Mouse (Mus musculus) MEL (cell line): ENCODE results near the gene Aff4. TPM values are rescaled to one million over a fixed set of nuclear protein-coding genes. Genes with fewer than 3 reads are reported as not detected.

Experiments used
- DNase-seq: peaks from one replicate; pipeline ENCODE4 v3.0.0; 2011; ENCODE audit warnings: low read depth, low spot score
- H3K27ac ChIP-seq: 2 replicates; pipeline ENCODE4 v1.5.1; 2012; ENCODE audit warnings: low read depth, mild to moderate bottlenecking, control low read depth, low read length, moderate library complexity; ENCODE audit not compliant: control insufficient read depth
- H3K27me3 ChIP-seq, 2 experiments: fragments of 150-350 bp in 1 of 2; sonication (generic) in 1 of 2; 2 replicates each; pipeline ENCODE4 v1.6.1; 2012; ENCODE audit warnings: low read length in 2 of 2, mild to moderate bottlenecking in 2 of 2, improper control_type of control experiment in 1 of 2, moderate library complexity in 1 of 2; ENCODE audit not compliant: insufficient read depth in 2 of 2, control insufficient read depth in 1 of 2
- H3K36me3 ChIP-seq, 2 experiments: 2 replicates each; pipeline ENCODE4 v1.6.1; 2012 to 2014; ENCODE audit warnings: low read length in 2 of 2, improper control_type of control experiment in 1 of 2, inconsistent platforms in 1 of 2, mild to moderate bottlenecking in 1 of 2; ENCODE audit not compliant: insufficient read depth in 2 of 2, control insufficient read depth in 1 of 2
- H3K4me1 ChIP-seq, 2 experiments: fragments of 150-350 bp in 1 of 2; sonication (generic) in 1 of 2; 2 replicates each; pipeline ENCODE4 v1.6.1; 2012; ENCODE audit warnings: low read length in 2 of 2, improper control_type of control experiment in 1 of 2, mild to moderate bottlenecking in 1 of 2; ENCODE audit not compliant: insufficient read depth in 2 of 2, control insufficient read depth in 1 of 2
- H3K4me3 ChIP-seq, 2 experiments: fragments of 150-350 bp in 1 of 2; sonication (generic) in 1 of 2; 2 replicates each; pipeline ENCODE4 v1.5.1; 2012; ENCODE audit warnings: low read depth in 2 of 2, low read length in 2 of 2, mild to moderate bottlenecking in 2 of 2, moderate library complexity in 2 of 2, control low read depth in 1 of 2, improper control_type of control experiment in 1 of 2; ENCODE audit not compliant: control insufficient read depth in 1 of 2, insufficient read depth in 1 of 2
- H3K79me2 ChIP-seq: 2 replicates; pipeline ENCODE4 v1.6.1; 2012; ENCODE audit warnings: mild to moderate bottlenecking, low read length, moderate library complexity; ENCODE audit not compliant: control insufficient read depth, poor library complexity, insufficient read depth
- H3K9ac ChIP-seq: 2 replicates; pipeline ENCODE4 v1.6.1; 2012; ENCODE audit warnings: low read depth, mild to moderate bottlenecking, control low read depth, low read length, moderate library complexity; ENCODE audit not compliant: control insufficient read depth, poor library complexity, severe bottlenecking
- H3K9me3 ChIP-seq: fragments of 150-350 bp; sonication (generic); replicated peaks from 2 replicates; pipeline ENCODE4 v1.6.1; 2012; ENCODE audit warnings: mild to moderate bottlenecking, low read length, improper control_type of control experiment, moderate library complexity; ENCODE audit not compliant: insufficient read depth
- BHLHE40 ChIP-seq: IDR thresholded peaks from 2 replicates; pipeline ENCODE4 v1.6.1; 2012; ENCODE audit warnings: low read depth, mild to moderate bottlenecking, inconsistent platforms, low read length, improper control_type of control experiment, borderline replicate concordance
- CHD1 ChIP-seq: IDR thresholded peaks from 2 replicates; pipeline ENCODE4 v1.6.1; 2012; ENCODE audit warnings: low read depth, mild to moderate bottlenecking, inconsistent platforms, low read length, improper control_type of control experiment
- CTCF ChIP-seq, 3 experiments: IDR thresholded peaks in 2 of 3; conservative IDR thresholded peaks in 1 of 3; 2 replicates each; pipeline ENCODE4 v1.5.1; 2011 to 2012; ENCODE audit warnings: low read length in 3 of 3, low read depth in 2 of 3, mild to moderate bottlenecking in 2 of 3, improper control_type of control experiment in 1 of 3, inconsistent platforms in 1 of 3, mixed read lengths in 1 of 3, moderate library complexity in 1 of 3; ENCODE audit not compliant: control insufficient read depth in 1 of 3, insufficient read depth in 1 of 3, poor library complexity in 1 of 3, severe bottlenecking in 1 of 3
- E2F4 ChIP-seq: IDR thresholded peaks from 2 replicates; pipeline ENCODE4 v1.6.1; 2011; ENCODE audit warnings: low read depth, low read length, improper control_type of control experiment, borderline replicate concordance
- ETS1 ChIP-seq: IDR thresholded peaks from 2 replicates; pipeline ENCODE4 v1.6.1; 2012; ENCODE audit warnings: low read depth, mild to moderate bottlenecking, inconsistent platforms, low read length, improper control_type of control experiment, moderate library complexity
- HCFC1 ChIP-seq: IDR thresholded peaks from 2 replicates; pipeline ENCODE4 v1.6.1; 2012; ENCODE audit warnings: low read depth, mild to moderate bottlenecking, inconsistent platforms, low read length, improper control_type of control experiment, moderate library complexity
- KAT2A ChIP-seq: conservative IDR thresholded peaks from 2 replicates; pipeline ENCODE4 v1.6.1; 2012; ENCODE audit warnings: low read depth, low read length, improper control_type of control experiment, inconsistent platforms
- MAX ChIP-seq: IDR thresholded peaks from 2 replicates; pipeline ENCODE4 v1.6.1; 2011; ENCODE audit warnings: low read length, improper control_type of control experiment
- MAZ ChIP-seq: IDR thresholded peaks from 2 replicates; pipeline ENCODE4 v1.6.1; 2012; ENCODE audit warnings: low read depth, mild to moderate bottlenecking, inconsistent platforms, low read length, improper control_type of control experiment
- MEF2A ChIP-seq: IDR thresholded peaks from 2 replicates; pipeline ENCODE4 v1.6.1; 2014; ENCODE audit warnings: low read depth, mild to moderate bottlenecking, inconsistent platforms, low read length, improper control_type of control experiment; ENCODE audit not compliant: poor library complexity, insufficient replicate concordance, severe bottlenecking; ENCODE audit errors: extremely low read depth
- MXI1 ChIP-seq: IDR thresholded peaks from 2 replicates; pipeline ENCODE4 v1.6.1; 2011; ENCODE audit warnings: mild to moderate bottlenecking, low read depth, low read length, improper control_type of control experiment
- MYB ChIP-seq: IDR thresholded peaks from 2 replicates; pipeline ENCODE4 v1.6.1; 2011; ENCODE audit warnings: mild to moderate bottlenecking, low read depth, low read length, improper control_type of control experiment
- NELFE ChIP-seq: IDR thresholded peaks from 2 replicates; pipeline ENCODE4 v1.6.1; 2011; ENCODE audit warnings: low read depth, low read length, improper control_type of control experiment
- NRF1 ChIP-seq: IDR thresholded peaks from 2 replicates; pipeline ENCODE4 v1.6.1; 2014; ENCODE audit warnings: low read depth, mild to moderate bottlenecking, inconsistent platforms, low read length, improper control_type of control experiment, moderate library complexity; ENCODE audit not compliant: poor library complexity, insufficient read depth, severe bottlenecking
- POLR2A ChIP-seq, 2 experiments: IDR thresholded peaks; 2 replicates each; pipeline ENCODE4 v1.6.1; 2011 to 2012; ENCODE audit warnings: low read length in 2 of 2, mild to moderate bottlenecking in 2 of 2, control low read depth in 1 of 2, improper control_type of control experiment in 1 of 2, low read depth in 1 of 2, moderate library complexity in 1 of 2; ENCODE audit not compliant: control insufficient read depth in 1 of 2, insufficient read depth in 1 of 2, poor library complexity in 1 of 2
- POLR2AphosphoS2 ChIP-seq: IDR thresholded peaks from 2 replicates; pipeline ENCODE4 v1.6.1; 2011; ENCODE audit warnings: low read length, improper control_type of control experiment
- RAD21 ChIP-seq: IDR thresholded peaks from 2 replicates; pipeline ENCODE4 v1.6.1; 2011; ENCODE audit warnings: mild to moderate bottlenecking, low read depth, low read length, improper control_type of control experiment
- RCOR1 ChIP-seq: IDR thresholded peaks from 2 replicates; pipeline ENCODE4 v1.6.1; 2012; ENCODE audit warnings: low read depth, mild to moderate bottlenecking, inconsistent platforms, low read length, improper control_type of control experiment
- SIN3A ChIP-seq: IDR thresholded peaks from 2 replicates; pipeline ENCODE4 v1.6.1; 2012; ENCODE audit warnings: low read length, improper control_type of control experiment, inconsistent platforms
- SMC3 ChIP-seq: IDR thresholded peaks from 2 replicates; pipeline ENCODE4 v1.6.1; 2011; ENCODE audit warnings: low read depth, low read length, improper control_type of control experiment
- TAL1 ChIP-seq: IDR thresholded peaks from 2 replicates; pipeline ENCODE4 v1.6.1; 2012; ENCODE audit warnings: mild to moderate bottlenecking, inconsistent platforms, low read length, moderate library complexity, mixed read lengths
- TCF12 ChIP-seq: IDR thresholded peaks from 2 replicates; pipeline ENCODE4 v1.6.1; 2014; ENCODE audit warnings: low read depth, mild to moderate bottlenecking, inconsistent platforms, low read length, improper control_type of control experiment, moderate library complexity
- UBTF ChIP-seq: IDR thresholded peaks from 2 replicates; pipeline ENCODE4 v1.6.1; 2012; ENCODE audit warnings: low read depth, mild to moderate bottlenecking, inconsistent platforms, low read length, improper control_type of control experiment, moderate library complexity, borderline replicate concordance; ENCODE audit not compliant: insufficient read depth
- USF1 ChIP-seq: IDR thresholded peaks from 2 replicates; pipeline ENCODE4 v1.6.1; 2014; ENCODE audit warnings: low read depth, mild to moderate bottlenecking, inconsistent platforms, low read length, improper control_type of control experiment, moderate library complexity
- USF2 ChIP-seq, 2 experiments: IDR thresholded peaks; 2 replicates each; pipeline ENCODE4 v1.6.1; 2011 to 2012; ENCODE audit warnings: improper control_type of control experiment in 2 of 2, low read length in 2 of 2, borderline replicate concordance in 1 of 2, inconsistent platforms in 1 of 2, low read depth in 1 of 2, mild to moderate bottlenecking in 1 of 2; ENCODE audit not compliant: insufficient read depth in 1 of 2
- ZMIZ1 ChIP-seq: IDR thresholded peaks from 2 replicates; pipeline ENCODE4 v1.6.1; 2012; ENCODE audit warnings: low read depth, mild to moderate bottlenecking, inconsistent platforms, low read length, improper control_type of control experiment, moderate library complexity
- polyA plus RNA-seq, 2 experiments: library from polyadenylated mRNA; stranded (reverse) in 1 of 2; unstranded in 1 of 2; fragments of >175 nt in 1 of 2; fragments of >200 nt in 1 of 2; gene quantifications; 2 replicates each; pipeline versions ENCODE4 v1.2.1 to v1.2.4; 2012; ENCODE audit warnings: low replicate concordance in 2 of 2, low read depth in 1 of 2; ENCODE audit not compliant: insufficient read length in 2 of 2, insufficient read depth in 1 of 2, missing spikeins in 1 of 2
- total RNA-seq: library from RNA; depleted of rRNA; stranded (reverse); fragments of 300-350 nt; gene quantifications from 2 replicates; pipeline ENCODE4 v1.2.3, GENCODE M21; 2012; rRNA removed

Aff4 gene
- total RNA-seq: 29.0 and 37.7 TPM in 2 replicates
- 100 to 1,000 TPM in 1 of 2 experiments, 10 to 100 TPM in 1; 47.7 to 268 TPM for polyA plus RNA-seq

GRCm38 (mm10) chr11:53350291-53351223, at the start of gene Aff4:
TSS of gene Aff4 (plus strand) at chr11:53350833.
- no peaks in the 10 kb centered on the region for H3K9me3 ChIP-seq
- DNase-seq: peak; percentile 92
- peak within 1 kb of the TSS; percentile 100 for H3K9ac ChIP-seq
- H3K4me1 ChIP-seq: peaks cover 21 to 25% of the 10 kb centered on the region in 2 experiments
- H3K79me2 ChIP-seq: peaks cover 31% of the 10 kb centered on the region
- H3K4me3 ChIP-seq: peak within 1 kb of the TSS; percentile 88 to 98
- TF ChIP-seq ZMIZ1 (peak; percentile 67), RCOR1 (no peak), NRF1 (peak; percentile 56), E2F4 (no peak), RAD21 (no peak), POLR2AphosphoS2 (peak; percentile 44; the same call in 1 of the 2 replicates), ETS1 (peak; percentile 25), TCF12 (peak; percentile 47; the same call in 1 of the 2 replicates), USF1 (peak; percentile 97), MXI1 (peak; percentile 94), TAL1 (no peak), SIN3A (peak; percentile 78), MAX (peak; percentile 97), POLR2A (IDR thresholded peaks at IDR 0.05; ENCODE audit: control insufficient read depth in 1 of 2, insufficient read depth in 1 of 2, low read depth in 1 of 2, low read length in 2 of 2, poor library complexity in 1 of 2) (peak; percentile 67 to 88; a peak in 3 of 4 replicates), BHLHE40 (peak; percentile 81; the same call in 1 of the 2 replicates), USF2 (IDR thresholded peaks at IDR 0.05; ENCODE audit: borderline replicate concordance in 1 of 2, insufficient read depth in 1 of 2, low read depth in 1 of 2, low read length in 2 of 2) (peak; percentile 79 to 97), MYB (no peak), CTCF (IDR thresholded peaks at IDR 0.05 in 2 of 3, conservative IDR thresholded peaks at IDR 0.05 in 1 of 3; ENCODE audit: control insufficient read depth in 1 of 3, insufficient read depth in 1 of 3, low read depth in 2 of 3, low read length in 3 of 3, poor library complexity in 1 of 3, severe bottlenecking in 1 of 3) (no peak), CHD1 (no peak; the same call in 1 of the 2 replicates), NELFE (peak; percentile 88), MAZ (peak; percentile 76), SMC3 (no peak), KAT2A (no peak), HCFC1 (peak; percentile 69; the same call in 1 of the 2 replicates), MEF2A (peak; percentile 38; the same call in 1 of the 2 replicates), UBTF (peak; percentile 77)
- H3K27ac ChIP-seq: peak within 1 kb of the TSS; percentile 93
- peaks cover 7 to 35% of the 10 kb centered on the region in 2 experiments for H3K36me3 ChIP-seq
- H3K27me3 ChIP-seq: no peaks in the 10 kb centered on the region
